In genomic region chr3:103904705-103905104, GRCm38 (mm10) we compare ENCODE assay signal across 9 mouse cellular contexts. TPM values are rescaled to one million over a fixed set of nuclear protein-coding genes. Genes with fewer than 3 reads are reported as not detected.
DNase-seq lines count a peak whose midpoint lies in the region; ATAC-seq and TF ChIP-seq lines count a peak whose summit lies in the region.
"Had no signal": no experiment of that assay in that cellular context is flagged by ENCODE, and none has a peak within 500 bp of the region (broad histone marks: within the 10 kb centered on the region; RNA-seq: fewer than 3 reads in every experiment).

No protein-coding gene starts in this region.

- no peaks in the 10 kb centered on the region for H3K27me3 ChIP-seq in heart, embryonic 11.5 days (ENCODE audit: control insufficient read depth, insufficient read depth, low read length)
- no peaks in the 10 kb centered on the region for H3K27me3 ChIP-seq in C2C12 (ENCODE audit: control insufficient read depth, insufficient read depth, insufficient read length)
- H3K27me3 ChIP-seq: embryonic facial prominence, embryonic 12.5 days had no signal

- peak; percentile 49 for DNase-seq in heart, adult 8-10 months (ENCODE audit: low spot score)
- peak; percentile 15 to 23 for DNase-seq in gastrocnemius, postnatal 36 days
- no peak for DNase-seq in frontal cortex, postnatal 36 days (ENCODE audit: low spot score in 2 of 2)
- no peak for DNase-seq in right cerebral cortex, postnatal 4 days

- 65% methylated on average over 1 of the region's 1 CpGs for whole genome bisulfite sequencing in heart, embryonic 11.5 days (ENCODE audit: insufficient replicate concordance)

- H3K36me3 ChIP-seq in heart, embryonic 11.5 days (ENCODE audit: control insufficient read depth, insufficient read depth, low read length) = no peaks in the 10 kb centered on the region
- no peaks in the 10 kb centered on the region for H3K36me3 ChIP-seq in C2C12 (ENCODE audit: control insufficient read depth, insufficient read depth)
- H3K36me3 ChIP-seq: embryonic facial prominence, embryonic 12.5 days had no signal

- no peak overlapping the region for H3K9ac ChIP-seq in heart, embryonic 11.5 days (ENCODE audit: low read depth, low read length)
- H3K9ac ChIP-seq: embryonic facial prominence, embryonic 12.5 days had no signal

- TF ChIP-seq CTCF in C2C12 (IDR thresholded peaks at IDR 0.05; ENCODE audit: control insufficient read depth, insufficient read depth, insufficient read length) = peak; percentile 31

- H3K4me2 ChIP-seq in heart, embryonic 11.5 days = no peak overlapping the region
- H3K4me2 ChIP-seq: embryonic facial prominence, embryonic 12.5 days had no signal

- H3K4me3 ChIP-seq in heart, embryonic 11.5 days (ENCODE audit: low read depth, low read length) = no peak overlapping the region
- H3K4me3 ChIP-seq in C2C12 (ENCODE audit: insufficient read depth, poor library complexity, severe bottlenecking) = no peak overlapping the region
- H3K4me3 ChIP-seq: embryonic facial prominence, embryonic 12.5 days had no signal

- H3K79me3 ChIP-seq in C2C12 (ENCODE audit: low read depth) = no peaks in the 10 kb centered on the region

- H3K4me1 ChIP-seq in heart, embryonic 11.5 days (ENCODE audit: control insufficient read depth, insufficient read depth, low read length) = no peaks in the 10 kb centered on the region
- H3K4me1 ChIP-seq: embryonic facial prominence, embryonic 12.5 days had no signal

- H3ac ChIP-seq in C2C12 (ENCODE audit: control insufficient read depth, insufficient read length, low read depth) = no peak overlapping the region

- no peak overlapping the region for H3K27ac ChIP-seq in heart, embryonic 11.5 days (ENCODE audit: low read depth, low read length)
- H3K27ac ChIP-seq: embryonic facial prominence, embryonic 12.5 days had no signal

- no peaks in the 10 kb centered on the region for H3K9me3 ChIP-seq in heart, embryonic 11.5 days (replicated peaks; ENCODE audit: control insufficient read depth, low read length)
- H3K9me3 ChIP-seq: embryonic facial prominence, embryonic 12.5 days had no signal

- intact Hi-C loops in gastrocnemius, postnatal 36 days (cut with DNase I) = no loop called here

- ATAC-seq in heart, embryonic 11.5 days (replicated peaks; ENCODE audit: insufficient number of reproducible peaks, low FRiP score, low TSS enrichment) = no peak
- peak; percentile 50 for ATAC-seq in activated CD4-positive, CD25-positive, alpha-beta regulatory T cell, adult 4 months
- ATAC-seq in megakaryocyte progenitor cell, adult 5-6 weeks (replicated peaks; ENCODE audit: poor library complexity) = peak; percentile 99

- H3K79me2 ChIP-seq in C2C12 (ENCODE audit: control insufficient read depth, insufficient read depth) = no peaks in the 10 kb centered on the region

TF ChIP-seq in C2C12, 6 proteins besides CTCF, POLR2A, EP300 and RAD21:
- TF ChIP-seq FOSL1 (IDR thresholded peaks at IDR 0.05; ENCODE audit: insufficient read depth, low read length, poor library complexity, severe bottlenecking) = no peak
- TF ChIP-seq MAX (IDR thresholded peaks at IDR 0.05) = no peak
- no peak for TF ChIP-seq MYOD1 (IDR thresholded peaks at IDR 0.05; ENCODE audit: control insufficient read depth, insufficient read length, low read depth)
- TF ChIP-seq USF1 (IDR thresholded peaks at IDR 0.05; ENCODE audit: low read depth) = no peak
- no peak for TF ChIP-seq MYOG (IDR thresholded peaks at IDR 0.05; ENCODE audit: control insufficient read depth, extremely low read depth, insufficient read length)
TF ChIP-seq in C2C12: peak in this region for 0.

RNA-seq across cellular contexts. Expression of gene Rsbn1, which starts 9.2 kb away (rescaled TPM):
- 1 to 10 TPM; 5.6 to 8.1 (median 7.0) TPM for total RNA-seq in heart, adult 8-10 months (2022)
- 7.6 and 7.9 TPM in 2 replicates for polyA plus RNA-seq in heart, embryonic 11.5 days (2014; fragmentation: Nextera tagmentation; extraction: Ambion mirVana)
- polyA plus RNA-seq in C2C12 (2012; fragmentation: generic; extraction: Trizol) = 2.6 TPM
- 10 to 100 TPM; 10.3 to 11.3 TPM for polyA plus RNA-seq in activated CD4-positive, CD25-positive, alpha-beta regulatory T cell, adult 4 months (2017; shearing (Covaris generic))
- total RNA-seq in gastrocnemius, postnatal 36 days (2021) = 1 to 10 TPM; 5.2 to 6.2 TPM
- 56.7 and 62.2 TPM in 2 replicates for total RNA-seq in megakaryocyte progenitor cell, adult 5-6 weeks (2015)
- total RNA-seq in megakaryocyte progenitor cell, adult 5-6 weeks (2017) = 52.8 and 57.6 TPM in 2 replicates

RNA-seq across cellular contexts. Expression of gene Ptpn22, which starts 45.1 kb away (rescaled TPM):
- total RNA-seq in heart, adult 8-10 months (2022) = under 1 TPM; 0.24 to 0.92 (median 0.50) TPM
- 0.90 and 1.8 TPM in 2 replicates for polyA plus RNA-seq in heart, embryonic 11.5 days (2014; fragmentation: Nextera tagmentation; extraction: Ambion mirVana)
- 1.8 TPM for polyA plus RNA-seq in C2C12 (2012; fragmentation: generic; extraction: Trizol)
- 100 to 1,000 TPM; 302 to 352 TPM for polyA plus RNA-seq in activated CD4-positive, CD25-positive, alpha-beta regulatory T cell, adult 4 months (2017; shearing (Covaris generic))
- total RNA-seq in gastrocnemius, postnatal 36 days (2021) = under 1 TPM; 0.52 to 0.59 TPM
- 78.1 and 81.2 TPM in 2 replicates for total RNA-seq in megakaryocyte progenitor cell, adult 5-6 weeks (2015)
- 45.3 and 57.6 TPM in 2 replicates for total RNA-seq in megakaryocyte progenitor cell, adult 5-6 weeks (2017)

Comparison
In these comparisons a context has a peak if more than half of its experiments do, and no peak if none do; other contexts are left out.
1. DNase-seq: peak in heart, adult 8-10 months (single experiment) and gastrocnemius, postnatal 36 days (2 of 2); none in frontal cortex, postnatal 36 days (0 of 2) and right cerebral cortex, postnatal 4 days (single experiment).
2. RNA of gene Rsbn1, which starts 9.2 kb away (total RNA-seq): 52.8 to 62.2 TPM in megakaryocyte progenitor cell, adult 5-6 weeks; 5.6 to 8.1 TPM in heart, adult 8-10 months and 5.2 to 6.2 TPM in gastrocnemius, postnatal 36 days; every median in the first group is over 4 times any median in the second.
3. RNA of gene Ptpn22, which starts 45.1 kb away (total RNA-seq): 45.3 to 81.2 TPM in megakaryocyte progenitor cell, adult 5-6 weeks; 0.24 to 0.92 TPM in heart, adult 8-10 months and 0.52 to 0.59 TPM in gastrocnemius, postnatal 36 days; every median in the first group is over 10 times any median in the second.